Mouse (Mus musculus): Measurements from ENCODE around the gene Unc13a. TPM values are rescaled to one million over a fixed set of nuclear protein-coding genes. Genes with fewer than 3 reads are reported as not detected.

Unc13a gene
- 0.18 TPM in 1 of 2 replicates, not detected in the other for polyA plus RNA-seq (2011; ENCODE audit: insufficient read depth, insufficient read length, low replicate concordance, missing spikeins)

GRCm38 (mm10) chr8:71671549-71671965 lies at the start of gene Unc13a:
Gene Unc13a, minus strand, starts transcription at chr8:71671757.
- WGBS = under 1% methylated on average over 42 of the region's 42 CpGs
- peak within 1 kb of the TSS; percentile 58 for H3K4me3 ChIP-seq (replicated peaks; ENCODE audit: control insufficient read depth, low read depth, low read length)
- no peak for TF ChIP-seq POLR2A (IDR thresholded peaks at IDR 0.05; ENCODE audit: borderline replicate concordance, control insufficient read depth, low read depth, low read length)
- TF ChIP-seq CTCF (IDR thresholded peaks at IDR 0.05; ENCODE audit: control insufficient read depth, insufficient read depth, low read length) = no peak
- peaks cover 4% of the 10 kb centered on the region for H3K4me1 ChIP-seq (ENCODE audit: control insufficient read depth, insufficient read depth, low read length)
- H3K27ac ChIP-seq (ENCODE audit: control insufficient read depth, insufficient read depth, low read depth, low read length, poor library complexity) = no peak within 1 kb of the TSS

- 69% methylated on average over 7 of the region's 7 CpGs for WGBS
- no peak for TF ChIP-seq POLR2A (IDR thresholded peaks at IDR 0.05; ENCODE audit: borderline replicate concordance, control insufficient read depth, low read depth, low read length)
- no peak for TF ChIP-seq CTCF (IDR thresholded peaks at IDR 0.05; ENCODE audit: control insufficient read depth, insufficient read depth, low read length)
- H3K4me1 ChIP-seq (ENCODE audit: control insufficient read depth, insufficient read depth, low read length) = peaks cover 11% of the 10 kb centered on the region
- H3K4me3 ChIP-seq (replicated peaks; ENCODE audit: control insufficient read depth, low read depth, low read length) = no peak overlapping the region
- H3K27ac ChIP-seq (ENCODE audit: control insufficient read depth, insufficient read depth, low read depth, low read length, poor library complexity) = peak overlapping the region; percentile 76
Measured at GRCm38 (mm10) chr8:71719928-71720457, 48.4 kb upstream of the Unc13a start.

- WGBS = 57% methylated on average over 4 of the region's 4 CpGs
- Histone ChIP-seq H3K27ac (ENCODE audit: control insufficient read depth, insufficient read depth, low read depth, low read length, poor library complexity) (peak overlapping the region; percentile 76), H3K4me1 (ENCODE audit: control insufficient read depth, insufficient read depth, low read length) (peaks cover 9% of the 10 kb centered on the region), H3K4me3 (replicated peaks; ENCODE audit: control insufficient read depth, low read depth, low read length) (no peak overlapping the region)
- TF ChIP-seq POLR2A (IDR thresholded peaks at IDR 0.05; ENCODE audit: borderline replicate concordance, control insufficient read depth, low read depth, low read length) (peak; percentile 35; the same call in 1 of the 2 replicates), CTCF (IDR thresholded peaks at IDR 0.05; ENCODE audit: control insufficient read depth, insufficient read depth, low read length) (no peak)
Measured at GRCm38 (mm10) chr8:71719218-71719617, 47.7 kb upstream of the Unc13a start.

- H3K4me1 ChIP-seq (ENCODE audit: control insufficient read depth, insufficient read depth, low read length) = peaks cover 6% of the 10 kb centered on the region
- 76% methylated on average over 3 of the region's 3 CpGs for WGBS
- no peak overlapping the region for H3K4me3 ChIP-seq (replicated peaks; ENCODE audit: control insufficient read depth, low read depth, low read length)
- no peak overlapping the region for H3K27ac ChIP-seq (ENCODE audit: control insufficient read depth, insufficient read depth, low read depth, low read length, poor library complexity)
- TF ChIP-seq CTCF (IDR thresholded peaks at IDR 0.05; ENCODE audit: control insufficient read depth, insufficient read depth, low read length) (no peak), POLR2A (IDR thresholded peaks at IDR 0.05; ENCODE audit: borderline replicate concordance, control insufficient read depth, low read depth, low read length) (no peak)
Measured at GRCm38 (mm10) chr8:71718252-71718651, 46.7 kb upstream of the Unc13a start.

GRCm38 (mm10) chr8:71717096-71717495 lies 45.5 kb upstream of the Unc13a start:
- Histone ChIP-seq H3K4me3 (replicated peaks; ENCODE audit: control insufficient read depth, low read depth, low read length) (no peak overlapping the region), H3K4me1 (ENCODE audit: control insufficient read depth, insufficient read depth, low read length) (peaks cover 4% of the 10 kb centered on the region), H3K27ac (ENCODE audit: control insufficient read depth, insufficient read depth, low read depth, low read length, poor library complexity) (no peak overlapping the region)
- no peak for TF ChIP-seq CTCF (IDR thresholded peaks at IDR 0.05; ENCODE audit: control insufficient read depth, insufficient read depth, low read length)
- TF ChIP-seq POLR2A (IDR thresholded peaks at IDR 0.05; ENCODE audit: borderline replicate concordance, control insufficient read depth, low read depth, low read length) = no peak
- 96% methylated on average over 12 of the region's 12 CpGs for whole genome bisulfite sequencing

GRCm38 (mm10) chr8:71716561-71717053 lies 45.0 kb upstream of the Unc13a start:
- no peak for TF ChIP-seq CTCF (IDR thresholded peaks at IDR 0.05; ENCODE audit: control insufficient read depth, insufficient read depth, low read length)
- no peak for TF ChIP-seq POLR2A (IDR thresholded peaks at IDR 0.05; ENCODE audit: borderline replicate concordance, control insufficient read depth, low read depth, low read length)
- Histone ChIP-seq H3K4me3 (replicated peaks; ENCODE audit: control insufficient read depth, low read depth, low read length) (no peak overlapping the region), H3K27ac (ENCODE audit: control insufficient read depth, insufficient read depth, low read depth, low read length, poor library complexity) (no peak overlapping the region), H3K4me1 (ENCODE audit: control insufficient read depth, insufficient read depth, low read length) (peaks cover 4% of the 10 kb centered on the region)
- WGBS = 91% methylated on average over 13 of the region's 13 CpGs

- Histone ChIP-seq H3K4me3 (replicated peaks; ENCODE audit: control insufficient read depth, low read depth, low read length) (no peak overlapping the region), H3K4me1 (ENCODE audit: control insufficient read depth, insufficient read depth, low read length) (peaks cover 3% of the 10 kb centered on the region), H3K27ac (ENCODE audit: control insufficient read depth, insufficient read depth, low read depth, low read length, poor library complexity) (no peak overlapping the region)
- no peak for TF ChIP-seq POLR2A (IDR thresholded peaks at IDR 0.05; ENCODE audit: borderline replicate concordance, control insufficient read depth, low read depth, low read length)
- no peak for TF ChIP-seq CTCF (IDR thresholded peaks at IDR 0.05; ENCODE audit: control insufficient read depth, insufficient read depth, low read length)
- 80% methylated on average over 8 of the region's 8 CpGs for WGBS
Measured at GRCm38 (mm10) chr8:71715531-71715930, 44.0 kb upstream of the Unc13a start.

- 84% methylated on average over 2 of the region's 2 CpGs for WGBS
- H3K4me3 ChIP-seq (replicated peaks; ENCODE audit: control insufficient read depth, low read depth, low read length) = no peak overlapping the region
- H3K4me1 ChIP-seq (ENCODE audit: control insufficient read depth, insufficient read depth, low read length) = no peaks in the 10 kb centered on the region
- TF ChIP-seq POLR2A (IDR thresholded peaks at IDR 0.05; ENCODE audit: borderline replicate concordance, control insufficient read depth, low read depth, low read length) (no peak), CTCF (IDR thresholded peaks at IDR 0.05; ENCODE audit: control insufficient read depth, insufficient read depth, low read length) (no peak)
- no peak overlapping the region for H3K27ac ChIP-seq (ENCODE audit: control insufficient read depth, insufficient read depth, low read depth, low read length, poor library complexity)
Measured at GRCm38 (mm10) chr8:71711574-71711973, 40.0 kb upstream of the Unc13a start.
